Mouse (Mus musculus): ENCODE data around the gene St6galnac5. TPM values are rescaled to one million over a fixed set of nuclear protein-coding genes. Genes with fewer than 3 reads are reported as not detected.

St6galnac5 gene
- polyA plus RNA-seq (2012; rRNA removed), result 0.01 and 0.02 TPM in 2 replicates

GRCm38 (mm10) chr3:152981988-152982387 lies at the start of gene St6galnac5:
Gene St6galnac5 (minus strand): TSS chr3:152982246.

Measured in liver, embryonic 18 days (tissue).